Mouse (Mus musculus): ENCODE measurements around the gene Cp.
A peak's percentile ranks its signal among the peaks of the same experiment; 100 is the strongest.
"Not testable (repeated sequence)": the region's sequence is repeated elsewhere in the genome, so short reads cannot be mapped to it uniquely, and the experiment has no call there.

Cp gene

GRCm38 (mm10) chr3:20007275-20007674, 50.4 kb downstream of the Cp start:
- DNase-seq (ENCODE audit: low read depth), result no peak

GRCm38 (mm10) chr3:20007759-20008158, 50.9 kb downstream of the Cp start:
- no peak for DNase-seq (ENCODE audit: low read depth)

GRCm38 (mm10) chr3:20010464-20010863, 53.6 kb downstream of the Cp start:
- DNase-seq (ENCODE audit: low read depth), result no peak

GRCm38 (mm10) chr3:20010905-20011304, 54.1 kb downstream of the Cp start:
- not testable (repeated sequence) for DNase-seq (ENCODE audit: low read depth)

- DNase-seq (ENCODE audit: low read depth), result no peak
Observed at GRCm38 (mm10) chr3:20014454-20014853, 57.6 kb downstream of the Cp start.

- no peak for DNase-seq (ENCODE audit: low read depth)
Observed at GRCm38 (mm10) chr3:20018076-20018475, 61.2 kb downstream of the Cp start.

- DNase-seq (ENCODE audit: low read depth), result no peak
Observed at GRCm38 (mm10) chr3:20023832-20024231, 67.0 kb downstream of the Cp start.

- DNase-seq (ENCODE audit: low read depth), result no peak
Observed at GRCm38 (mm10) chr3:20026481-20026880, 69.6 kb downstream of the Cp start.

GRCm38 (mm10) chr3:20026996-20027689, 70.3 kb downstream of the Cp start:
- DNase-seq (ENCODE audit: low read depth), result no peak

GRCm38 (mm10) chr3:20027788-20028187, 70.9 kb downstream of the Cp start:
- no peak for DNase-seq (ENCODE audit: low read depth)

- no peak for DNase-seq (ENCODE audit: low read depth)
Observed at GRCm38 (mm10) chr3:20028640-20029039, 71.8 kb downstream of the Cp start.

- no peak for DNase-seq (ENCODE audit: low read depth)
Observed at GRCm38 (mm10) chr3:20030807-20031206, 74.0 kb downstream of the Cp start.

GRCm38 (mm10) chr3:20033761-20034718, 77.2 kb downstream of the Cp start:
- DNase-seq (ENCODE audit: low read depth), result peak; percentile 10

- peak; percentile 91 for DNase-seq (ENCODE audit: low read depth)
Observed at GRCm38 (mm10) chr3:20034719-20035404, 78.0 kb downstream of the Cp start, which contains the start of gene Hps3. Gene Hps3, minus strand, starts transcription at chr3:20035315.

- no peak for DNase-seq (ENCODE audit: low read depth)
Observed at GRCm38 (mm10) chr3:20036069-20036468, 79.2 kb downstream of the Cp start.

GRCm38 (mm10) chr3:20041461-20041860, 84.6 kb downstream of the Cp start:
- not testable (repeated sequence) for DNase-seq (ENCODE audit: low read depth)

GRCm38 (mm10) chr3:20044736-20045135, 87.9 kb downstream of the Cp start:
- not testable (repeated sequence) for DNase-seq (ENCODE audit: low read depth)

GRCm38 (mm10) chr3:20057306-20058196, 100.7 kb downstream of the Cp start, which contains the start of gene Hltf:
Gene Hltf, plus strand, starts transcription at chr3:20057811.
- DNase-seq (ENCODE audit: low read depth), result peak; percentile 97

GRCm38 (mm10) chr3:20058197-20058541, 101.3 kb downstream of the Cp start:
- no peak for DNase-seq (ENCODE audit: low read depth)
